Mouse (Mus musculus) bone marrow macrophage, adult 2 months (primary cell): ENCODE measurements around the gene Snx18.

Source experiments
- CTCF ChIP-seq: IDR thresholded peaks from 2 replicates; pipeline ENCODE4 v1.5.1; 2012; ENCODE audit warnings: low read depth, mild to moderate bottlenecking, low read length, moderate library complexity
- POLR2A ChIP-seq: IDR thresholded peaks from 2 replicates; pipeline ENCODE4 v1.6.1; 2012; ENCODE audit warnings: mild to moderate bottlenecking, low read depth, low read length, borderline replicate concordance

- TF ChIP-seq CTCF = no peak
- no peak for TF ChIP-seq POLR2A
Measured at GRCm38 (mm10) chr13:113604321-113604720, 14.0 kb downstream of the Snx18 start.
